Mouse (Mus musculus) testis, adult 10 weeks (tissue): ENCODE results near the gene Bysl. TPM values are rescaled to one million over a fixed set of nuclear protein-coding genes. Genes with fewer than 3 reads are reported as not detected.

ENCODE experiments used
- polyA plus RNA-seq: library from polyadenylated mRNA; stranded (reverse); fragments of 350-450 nt; fragmentation: Illumina TruSeq; extraction: RNeasy Lipid Tissue Mini Kit (QIAGEN cat#74804); gene quantifications from one replicate; pipeline ENCODE4 v1.2.3, GENCODE M21; 2014; ENCODE audit warnings: low read depth, low replicate concordance

Bysl gene
- polyA plus RNA-seq = 3.9 TPM

DNA sequence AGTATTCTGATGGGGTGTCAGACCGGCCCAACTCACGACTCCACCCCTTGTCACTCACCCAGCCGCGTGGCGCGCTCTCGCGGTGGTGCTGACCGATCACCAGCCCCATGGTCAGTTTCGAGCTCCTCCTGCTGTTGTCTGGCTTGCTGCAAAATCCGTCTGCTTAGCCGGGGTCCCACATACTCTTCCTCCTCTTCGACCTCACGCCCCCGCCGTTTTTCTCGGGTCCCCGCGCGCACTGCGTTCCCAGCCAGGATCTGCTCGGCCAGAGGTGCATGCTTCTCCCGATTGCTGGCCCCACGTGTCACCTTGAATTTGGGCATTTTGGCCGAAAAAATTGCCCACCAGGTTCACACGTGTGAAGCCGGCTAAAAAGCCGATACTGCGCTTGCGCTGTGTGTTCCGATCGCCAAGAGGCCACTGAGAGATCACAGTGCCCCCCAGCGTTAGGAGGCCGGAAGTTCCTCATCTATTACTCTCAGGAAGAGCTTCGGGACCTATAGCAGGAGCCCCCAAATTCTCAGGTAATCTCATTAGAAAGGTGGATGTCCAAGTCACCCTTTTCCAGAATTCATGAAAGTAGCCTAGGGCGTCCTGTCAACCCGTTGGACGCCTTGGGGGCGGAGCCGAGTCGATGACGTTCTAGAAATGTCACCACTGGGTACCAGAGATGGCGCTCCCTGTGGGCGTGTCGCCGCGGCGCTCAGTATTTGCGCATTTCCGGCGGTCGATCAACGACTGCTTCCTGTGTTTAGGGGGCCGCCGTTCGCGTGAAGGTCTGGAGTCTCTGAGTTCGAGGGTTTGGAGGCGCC is at the start of gene Bysl, which contains the start of the genes Med20 and Gm20517:
Gene Bysl (minus strand): TSS at position 644 of the 812 bp plus-strand sequence.
Gene Med20 (plus strand): TSS at position 734 of the 812 bp plus-strand sequence.
Gene Gm20517 (plus strand): TSS at position 741 of the 812 bp plus-strand sequence.

DNA sequence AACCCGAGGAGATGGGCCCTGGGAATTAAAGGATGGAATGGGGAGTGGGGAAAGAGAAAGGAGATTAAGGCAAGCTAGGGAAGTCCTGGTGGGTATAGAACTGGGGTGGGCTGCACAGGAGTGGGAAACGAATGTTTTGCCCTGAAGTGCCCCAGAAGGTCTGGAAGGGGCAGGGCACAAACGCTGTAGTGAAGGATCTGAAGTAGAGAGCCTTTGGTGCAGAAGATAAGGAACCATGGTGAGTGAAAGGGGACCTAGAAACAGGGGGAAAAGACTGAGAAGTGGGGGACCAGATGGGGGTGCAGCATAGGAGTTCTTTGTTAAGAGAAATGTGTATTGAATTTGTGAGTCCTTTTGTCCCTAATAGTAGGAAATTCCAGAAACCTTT is 19.4 kb upstream of the Bysl start, which contains the start of gene Usp49:
Gene Usp49 (plus strand): TSS at position 13 of the 388 bp plus-strand sequence.

Other genes starting within 250 kb of the Bysl start
- gene Mrps10, start 242.6 kb downstream of the Bysl start, polyA plus RNA-seq = 35.4 TPM
- not detected for gene Guca1b, start 226.1 kb downstream of the Bysl start, polyA plus RNA-seq
- not detected for gene Guca1a, start 210.9 kb downstream of the Bysl start, polyA plus RNA-seq
- not detected for gene AI661453, start 174.9 kb downstream of the Bysl start, polyA plus RNA-seq
- gene 1700001C19Rik, start 174.1 kb downstream of the Bysl start, polyA plus RNA-seq = 292 TPM
- gene Taf8, start 109.2 kb downstream of the Bysl start, polyA plus RNA-seq = 5.5 TPM
- 7.7 TPM for gene Ccnd3, start 106.4 kb downstream of the Bysl start, polyA plus RNA-seq
- 9.1 TPM for gene Med20, start 90 bp upstream of the Bysl start, polyA plus RNA-seq
- gene Gm20517, start 97 bp upstream of the Bysl start, polyA plus RNA-seq = 2.7 TPM
- 26.1 TPM for gene Usp49, start 19.2 kb upstream of the Bysl start, polyA plus RNA-seq
- 18.7 TPM for gene Tomm6, start 76.9 kb upstream of the Bysl start, polyA plus RNA-seq
- gene Frs3, start 77.5 kb upstream of the Bysl start, polyA plus RNA-seq = 2.0 TPM
- not detected for gene Gm21981, start 83.0 kb upstream of the Bysl start, polyA plus RNA-seq
- not detected for gene Prickle4, start 83.2 kb upstream of the Bysl start, polyA plus RNA-seq
- gene Pgc, start 115.3 kb upstream of the Bysl start, polyA plus RNA-seq = not detected
- not detected for gene Tfeb, start 125.5 kb upstream of the Bysl start, polyA plus RNA-seq
- not detected for gene Mdfi, start 223.2 kb upstream of the Bysl start, polyA plus RNA-seq